Mouse (Mus musculus): ENCODE measurements at regions not wholly inside any gene's neighbourhood (a gene's known extent, or its start where the extent isn't known, plus 50 kb on each side); places are given as distances from the start of the nearest gene placed in this dataset.
"Not testable (repeated sequence)": the region's sequence is repeated elsewhere in the genome, so short reads cannot be mapped to it uniquely, and the experiment has no call there.

DNA sequence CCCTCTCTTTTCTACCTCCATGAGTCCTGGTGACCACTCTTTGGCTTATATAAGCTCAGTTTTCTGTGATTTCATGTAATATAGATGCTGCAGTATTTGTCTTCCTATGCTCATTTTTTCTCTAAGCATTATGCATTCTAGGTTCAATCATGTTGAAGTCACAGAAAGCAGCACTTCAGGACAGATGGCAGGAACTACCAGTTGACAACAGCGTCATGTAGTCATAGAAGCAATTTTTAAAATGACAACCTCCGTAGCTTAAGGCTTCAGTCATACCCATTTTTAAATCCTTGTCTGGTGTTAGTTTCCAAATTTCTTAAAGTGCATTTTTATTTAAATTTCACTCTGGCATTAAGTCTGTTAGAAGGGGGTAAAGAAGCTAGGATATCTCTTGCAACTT, 740.2 kb downstream of the Kcna4 start:
- ATAC-seq (ENCODE audit: insufficient number of reproducible peaks, low FRiP score, low TSS enrichment) = no peak

DNA sequence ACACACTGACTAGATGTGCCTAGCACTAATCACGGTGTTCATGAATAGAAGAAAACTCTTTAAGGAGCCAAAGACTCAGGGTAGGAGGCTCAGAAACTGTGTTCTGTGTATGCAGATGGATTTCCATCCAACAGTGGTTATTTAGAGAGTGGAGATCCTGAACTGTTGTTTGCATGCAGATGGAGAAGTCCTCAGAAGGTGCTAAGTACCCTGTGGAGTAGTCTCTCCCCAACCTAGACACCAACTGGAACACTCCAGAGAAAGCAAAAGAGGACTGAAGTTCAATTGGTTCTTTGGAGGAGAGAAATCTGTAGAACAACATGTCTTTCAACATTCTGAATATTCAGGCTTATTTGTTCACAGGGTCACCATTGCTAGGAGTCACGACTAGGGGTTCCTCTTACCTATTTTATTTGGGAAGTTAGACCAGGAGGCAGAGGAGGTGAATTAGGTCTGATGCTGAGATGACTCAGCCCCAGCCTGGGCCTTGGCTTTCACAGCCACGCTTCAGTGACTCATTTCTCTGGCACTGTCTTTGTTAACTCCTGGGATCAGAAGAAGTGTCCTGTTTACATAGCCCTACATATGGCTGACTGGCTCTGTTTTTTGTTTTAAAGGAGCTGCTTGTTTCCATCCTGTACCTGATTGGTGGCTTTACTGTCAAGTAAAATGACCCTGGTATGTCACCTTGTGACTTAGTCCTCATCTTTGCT, 742.0 kb downstream of the Kcna4 start:
- peak; percentile 86 for ATAC-seq (ENCODE audit: insufficient number of reproducible peaks, low FRiP score, low TSS enrichment)

DNA sequence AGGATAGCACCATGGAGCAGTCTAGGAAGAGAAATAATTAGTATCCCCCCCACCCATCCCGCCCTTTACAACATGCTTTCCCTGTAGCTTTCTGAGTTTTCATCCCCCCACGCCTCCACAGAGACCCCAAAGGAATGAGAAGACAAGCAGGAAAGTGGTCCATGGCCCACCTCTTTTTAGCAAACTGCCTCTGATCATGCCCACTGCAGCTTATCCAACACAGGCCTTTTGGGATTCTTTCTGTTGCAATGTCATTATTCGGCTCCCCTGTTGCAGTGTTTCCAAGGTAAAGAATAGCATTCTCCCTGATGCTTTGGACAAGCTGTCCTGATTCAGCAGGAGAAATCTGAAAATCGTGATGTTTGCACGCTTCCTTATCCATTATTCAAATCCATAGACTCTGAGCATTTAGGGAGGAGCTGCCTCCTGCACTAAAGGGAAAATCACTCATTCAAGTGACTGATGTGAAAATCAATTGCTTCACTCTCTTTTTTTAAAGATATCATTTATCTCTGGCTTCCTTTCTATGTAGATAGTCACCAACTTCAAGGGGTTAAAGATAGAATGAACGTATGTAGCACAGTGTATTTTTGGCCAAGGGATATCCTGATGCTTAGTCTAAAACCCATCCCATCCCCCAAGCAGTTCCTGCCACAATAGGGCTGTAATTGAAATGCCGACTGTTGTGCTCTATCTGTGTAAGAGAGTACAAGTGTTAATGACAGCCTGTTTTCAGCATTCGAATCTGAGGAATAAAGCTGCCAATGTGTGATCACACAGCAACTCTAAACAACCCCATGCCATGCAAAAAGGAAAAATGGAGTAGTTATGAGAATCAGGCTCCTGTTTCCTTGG, 743.1 kb downstream of the Kcna4 start:
- no peak for ATAC-seq (ENCODE audit: insufficient number of reproducible peaks, low FRiP score, low TSS enrichment)

DNA sequence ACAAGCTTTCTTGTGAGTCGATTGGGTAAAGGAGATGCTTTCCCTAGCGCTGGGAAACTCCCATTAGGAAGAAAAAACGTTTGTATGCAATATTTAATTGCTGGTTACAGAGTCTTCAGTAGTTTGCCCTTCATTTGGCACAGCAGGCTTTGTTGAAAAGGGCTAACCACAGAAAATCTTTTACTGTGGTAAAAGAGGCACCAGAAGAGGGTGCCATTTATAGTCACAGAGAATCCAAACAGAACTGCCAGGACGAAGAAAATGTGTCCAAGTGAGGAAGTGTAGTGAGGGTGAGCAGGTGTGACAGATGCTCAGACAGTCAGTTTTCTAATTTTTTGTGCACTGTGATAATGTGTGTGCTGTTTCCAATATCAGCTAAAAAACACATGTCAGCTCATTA, 744.4 kb downstream of the Kcna4 start:
- no peak for ATAC-seq (ENCODE audit: insufficient number of reproducible peaks, low FRiP score, low TSS enrichment)

DNA sequence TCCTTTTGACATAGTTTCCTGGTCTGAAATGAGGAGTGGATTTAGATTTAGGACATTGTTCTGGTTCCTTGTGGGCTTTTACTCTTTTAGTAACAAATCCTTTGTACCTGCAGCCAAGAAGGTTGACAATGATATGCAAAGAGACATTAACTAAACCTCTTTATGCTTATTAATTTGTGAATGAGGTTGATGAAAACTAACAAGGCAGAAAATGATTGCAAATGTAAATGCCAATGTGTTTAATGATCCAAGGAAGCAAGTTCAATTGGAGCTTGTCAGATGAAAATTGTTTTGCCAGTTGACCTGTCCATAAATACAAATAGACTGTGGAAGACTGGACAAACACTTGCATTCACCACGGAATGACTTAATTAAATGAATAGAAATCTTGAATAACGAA, 751.6 kb downstream of the Kcna4 start:
- no peak for ATAC-seq (ENCODE audit: insufficient number of reproducible peaks, low FRiP score, low TSS enrichment)

DNA sequence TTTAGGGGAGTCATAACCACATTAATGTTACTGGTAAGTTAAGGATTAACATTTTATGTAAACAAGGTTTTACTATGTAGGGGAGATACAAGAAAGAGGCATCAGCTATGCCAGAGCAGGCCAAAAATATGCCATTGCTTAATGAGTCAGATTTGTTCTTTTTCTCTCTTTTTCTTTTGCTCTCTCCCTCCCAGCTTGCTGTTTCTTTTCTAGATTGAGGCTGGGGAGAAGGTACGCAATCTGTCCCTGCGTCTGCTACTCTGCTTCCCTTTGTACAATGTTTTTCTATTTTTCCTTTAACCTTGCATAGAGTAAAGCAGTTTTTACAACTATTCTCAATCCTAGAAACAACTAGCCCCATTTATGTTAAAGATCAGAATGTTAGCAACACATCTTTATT, 754.4 kb downstream of the Kcna4 start:
- ATAC-seq (ENCODE audit: insufficient number of reproducible peaks, low FRiP score, low TSS enrichment) = no peak

DNA sequence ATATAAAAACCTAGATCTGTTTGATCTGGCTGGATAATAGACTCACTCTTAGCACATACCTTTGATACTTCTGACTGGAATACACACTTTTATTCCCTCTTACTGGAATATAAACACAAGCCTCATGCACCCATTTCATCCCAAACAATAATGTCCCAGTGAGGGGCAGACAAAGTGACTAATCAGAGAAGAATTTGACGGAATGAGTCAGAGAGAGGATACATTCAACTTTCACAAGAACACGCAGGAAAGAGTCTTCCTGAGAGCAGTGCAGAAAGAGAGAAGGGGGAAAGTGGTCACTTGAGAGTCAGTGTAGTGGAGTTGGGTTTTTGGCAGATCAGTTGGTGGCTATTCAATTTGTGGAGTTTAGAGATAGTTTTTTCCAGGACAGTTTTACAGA, 755.6 kb downstream of the Kcna4 start:
- ATAC-seq (ENCODE audit: insufficient number of reproducible peaks, low FRiP score, low TSS enrichment) = no peak

- ATAC-seq (ENCODE audit: insufficient number of reproducible peaks, low FRiP score, low TSS enrichment) = not testable (repeated sequence)
These were observed 772.3 kb downstream of the Kcna4 start for GRCm38 (mm10) chr2:108062751-108063150.

GRCm38 (mm10) chr2:108083911-108084310, 793.5 kb downstream of the Kcna4 start:
- ATAC-seq (ENCODE audit: insufficient number of reproducible peaks, low FRiP score, low TSS enrichment) = no peak

DNA sequence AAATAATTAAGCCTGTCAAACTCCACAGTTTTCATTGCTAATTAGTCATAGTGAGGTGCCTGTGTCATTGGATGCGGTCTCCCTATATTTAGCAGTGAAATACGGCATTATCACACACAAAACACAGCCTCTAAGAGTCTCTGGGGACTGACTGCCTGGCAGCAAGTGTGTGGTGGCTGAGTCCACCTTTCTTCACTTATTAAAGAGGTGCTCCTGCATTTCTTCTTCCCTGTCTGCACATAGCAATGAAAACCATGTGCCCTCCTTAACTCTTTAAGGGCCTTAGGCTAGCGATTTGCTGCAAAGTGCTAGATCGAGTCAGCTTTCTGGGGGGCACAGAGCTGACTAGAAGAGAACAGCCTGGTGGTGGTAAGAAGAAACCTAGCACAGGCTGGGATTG, 799.8 kb downstream of the Kcna4 start:
- ATAC-seq (ENCODE audit: insufficient number of reproducible peaks, low FRiP score, low TSS enrichment) = no peak

GRCm38 (mm10) chr2:108097026-108097425, 806.6 kb downstream of the Kcna4 start:
- ATAC-seq (ENCODE audit: insufficient number of reproducible peaks, low FRiP score, low TSS enrichment) = no peak

DNA sequence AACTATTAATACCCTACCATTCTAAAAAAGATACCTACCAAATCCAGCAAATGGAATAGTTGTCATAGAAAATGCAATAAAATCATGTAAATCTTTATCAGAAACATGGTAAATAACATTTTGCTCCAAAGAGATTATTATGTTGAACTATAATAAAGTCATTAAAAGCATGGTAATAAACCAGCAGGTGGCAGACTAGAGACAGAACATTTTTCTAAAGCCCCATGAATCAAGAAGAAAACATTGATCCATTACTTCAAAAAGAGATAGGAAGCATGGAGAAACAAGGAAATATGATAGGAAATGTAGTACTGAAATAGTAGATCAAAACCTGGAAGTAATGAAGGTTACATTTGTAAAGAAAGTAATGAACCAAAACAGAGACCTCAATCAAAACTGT, 819.7 kb downstream of the Kcna4 start:
- no peak for ATAC-seq (ENCODE audit: insufficient number of reproducible peaks, low FRiP score, low TSS enrichment)

DNA sequence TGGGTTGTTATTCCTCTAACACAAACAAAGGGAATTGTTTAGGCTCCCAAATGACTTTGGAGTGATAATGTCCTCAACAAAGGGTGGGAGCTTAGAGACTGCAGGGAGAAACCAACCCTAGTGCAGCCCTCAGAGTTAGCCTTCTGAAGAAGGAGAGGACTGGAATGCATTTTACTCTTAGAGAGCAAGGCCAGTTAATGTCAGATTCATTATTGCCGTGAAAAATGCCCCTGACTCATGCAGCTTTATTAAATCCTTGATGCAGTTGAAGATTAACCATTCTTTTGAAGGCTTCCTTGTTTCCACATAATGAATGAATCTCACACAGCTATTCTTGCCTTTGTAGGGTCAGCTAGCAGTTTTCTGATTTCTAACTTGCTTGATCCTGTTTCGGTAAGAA, 855.3 kb downstream of the Kcna4 start:
- no peak for ATAC-seq (ENCODE audit: insufficient number of reproducible peaks, low FRiP score, low TSS enrichment)

GRCm38 (mm10) chr2:108148221-108148620, 857.8 kb downstream of the Kcna4 start:
- ATAC-seq (ENCODE audit: insufficient number of reproducible peaks, low FRiP score, low TSS enrichment) = no peak

GRCm38 (mm10) chr2:108156189-108156588, 865.8 kb downstream of the Kcna4 start:
- no peak for ATAC-seq (ENCODE audit: insufficient number of reproducible peaks, low FRiP score, low TSS enrichment)

- no peak for ATAC-seq (ENCODE audit: insufficient number of reproducible peaks, low FRiP score, low TSS enrichment)
These were observed 867.3 kb downstream of the Kcna4 start for GRCm38 (mm10) chr2:108157731-108158130.

DNA sequence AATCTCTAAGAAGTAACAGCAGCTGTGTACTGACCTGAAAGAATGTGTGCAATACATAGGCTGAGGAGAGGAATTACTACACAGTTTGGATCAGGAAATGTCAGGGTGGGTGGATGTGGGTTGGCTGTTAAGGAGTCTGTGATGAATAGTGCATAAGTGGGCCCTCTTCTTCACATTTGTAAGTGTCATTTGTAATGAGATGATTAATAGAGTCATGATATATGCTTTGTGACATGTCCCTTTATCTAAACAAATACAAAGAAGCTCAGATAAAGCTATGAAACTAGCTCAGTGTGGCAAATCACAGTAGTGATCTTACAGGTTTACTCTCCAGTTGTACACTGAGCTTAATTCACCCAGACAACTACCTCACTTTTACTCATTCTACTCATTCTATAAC, 867.9 kb downstream of the Kcna4 start:
- ATAC-seq (ENCODE audit: insufficient number of reproducible peaks, low FRiP score, low TSS enrichment) = no peak

DNA sequence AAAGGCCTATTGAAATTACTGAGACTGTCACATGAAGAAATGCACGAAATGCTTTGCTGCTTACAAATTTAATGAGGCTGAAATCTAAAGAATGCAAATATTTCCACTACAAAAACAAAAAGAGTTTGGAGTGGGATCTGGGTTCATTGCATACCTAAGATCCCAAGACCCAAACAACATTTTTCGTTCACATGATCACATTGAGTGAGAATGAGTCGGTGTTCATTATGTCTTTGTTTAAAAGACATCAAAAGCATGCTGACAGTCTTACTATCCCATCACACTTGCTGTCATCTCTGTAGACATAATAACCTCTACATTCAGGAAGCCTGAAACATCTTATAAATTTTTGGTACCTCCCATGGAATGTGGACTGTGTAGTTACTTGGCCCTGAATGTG, 870.4 kb downstream of the Kcna4 start:
- ATAC-seq (ENCODE audit: insufficient number of reproducible peaks, low FRiP score, low TSS enrichment) = no peak

GRCm38 (mm10) chr2:108165085-108165484, 874.6 kb downstream of the Kcna4 start:
- no peak for ATAC-seq (ENCODE audit: insufficient number of reproducible peaks, low FRiP score, low TSS enrichment)
